Mouse (Mus musculus) thymus, postnatal 4 days (tissue): Measurements from ENCODE around the gene Mcf2l.

Experiments used
- DNase-seq: peaks from one replicate; pipeline ENCODE4 v3.0.0; 2021

Gene Mcf2l

DNA sequence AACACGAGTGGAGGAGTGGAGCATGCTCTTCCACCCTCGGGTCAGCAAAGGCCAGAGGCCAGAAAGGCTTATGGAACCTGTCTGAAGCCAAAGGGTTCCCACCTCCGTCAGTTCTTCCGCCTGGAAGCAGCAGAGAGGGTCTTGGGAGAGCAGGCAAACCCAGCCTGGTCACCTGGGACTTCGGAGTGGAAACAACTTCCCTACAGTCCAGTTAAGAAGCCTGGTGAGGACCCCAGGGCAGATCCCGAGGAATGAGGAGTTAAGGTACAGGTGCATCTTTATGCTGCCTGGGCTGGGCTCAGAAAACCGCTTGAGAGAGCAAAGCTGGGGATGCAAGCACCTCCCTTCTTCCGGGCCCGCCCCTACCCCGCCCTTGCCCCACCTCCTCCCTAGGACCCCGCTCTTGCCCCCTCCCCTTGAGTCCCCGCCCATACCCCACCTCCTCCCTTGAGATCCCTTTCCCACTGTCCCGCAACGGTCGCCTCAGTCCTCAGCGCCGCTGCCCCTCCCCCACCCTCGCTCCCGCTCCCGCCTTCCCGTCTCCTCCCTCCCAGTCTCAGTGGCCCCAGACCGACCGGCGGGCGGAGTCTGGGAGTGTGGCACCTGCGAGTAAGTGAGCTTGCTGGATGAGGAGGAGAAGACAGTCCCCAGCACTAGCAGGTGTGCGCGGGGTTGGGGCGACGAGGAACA is at the start of gene Mcf2l:
TSS of gene Mcf2l (plus strand) at position 450 of the 690 bp plus-strand sequence.
- peak; percentile 75 for DNase-seq

DNA sequence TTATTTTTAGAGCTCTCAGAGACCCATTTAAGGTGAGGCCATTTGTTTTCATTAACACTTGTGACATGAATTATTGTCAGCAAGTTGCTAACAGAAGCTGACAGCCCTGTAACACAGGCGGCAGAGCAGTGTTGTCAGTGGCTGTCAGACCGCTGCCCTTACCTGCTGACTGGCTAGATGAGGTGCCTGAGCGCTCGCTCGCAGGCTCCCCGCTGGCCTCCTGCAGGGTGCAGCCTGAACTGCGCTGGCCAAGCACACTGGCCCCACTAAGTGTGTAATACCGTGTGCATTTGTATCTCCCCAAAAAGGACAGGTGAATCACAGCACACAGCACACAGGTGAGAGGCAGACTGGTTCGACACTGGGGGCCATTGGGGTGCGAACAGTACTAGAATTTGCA is 49.0 kb upstream of the Mcf2l start:
- DNase-seq, result no peak

DNA sequence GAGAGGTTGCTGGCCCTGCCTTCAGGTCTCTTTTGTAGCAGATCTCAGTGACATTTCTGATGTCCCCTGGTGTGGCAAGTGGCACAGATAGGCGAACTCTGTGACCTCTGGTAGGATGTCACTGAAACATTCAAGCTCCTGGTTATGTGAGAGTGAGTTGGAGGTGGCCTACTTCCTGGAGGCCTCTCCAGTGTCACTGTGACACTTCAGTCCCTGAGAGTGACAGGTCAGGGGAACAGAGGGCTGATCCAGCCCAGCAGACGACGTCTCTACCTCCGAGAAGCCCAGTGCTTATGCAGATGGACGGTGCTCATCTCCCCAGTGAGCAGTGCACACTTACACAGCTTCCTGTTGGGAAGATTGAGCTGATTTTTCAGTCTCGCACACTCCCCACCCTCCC is 48.4 kb upstream of the Mcf2l start:
- DNase-seq, result no peak

DNA sequence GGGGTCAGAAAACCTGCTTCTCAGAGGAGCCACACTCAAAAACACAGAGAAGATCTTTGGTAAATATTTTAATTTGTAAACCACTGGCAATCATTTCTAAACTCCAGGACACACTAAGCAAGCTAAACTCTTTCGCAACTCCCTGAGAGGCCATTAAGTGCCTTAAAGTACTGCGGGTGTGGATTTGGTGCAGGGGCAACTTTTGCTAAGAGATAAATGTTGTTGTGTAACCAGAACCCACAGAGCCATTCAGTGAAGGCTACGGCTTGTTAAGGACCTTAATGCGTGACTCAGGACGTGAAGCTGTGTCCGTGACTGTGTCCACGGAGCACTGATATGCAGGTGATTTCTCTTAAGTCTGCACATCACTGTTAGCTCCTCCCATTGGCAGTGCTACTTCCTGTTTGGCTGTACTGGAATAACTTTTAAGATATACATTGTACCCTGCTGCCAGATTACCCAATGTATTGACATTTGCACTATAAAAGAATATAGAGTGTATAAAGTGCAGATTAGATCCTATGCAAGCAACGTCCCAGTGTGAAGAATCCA is 47.8 kb upstream of the Mcf2l start:
- DNase-seq, result no peak

DNA sequence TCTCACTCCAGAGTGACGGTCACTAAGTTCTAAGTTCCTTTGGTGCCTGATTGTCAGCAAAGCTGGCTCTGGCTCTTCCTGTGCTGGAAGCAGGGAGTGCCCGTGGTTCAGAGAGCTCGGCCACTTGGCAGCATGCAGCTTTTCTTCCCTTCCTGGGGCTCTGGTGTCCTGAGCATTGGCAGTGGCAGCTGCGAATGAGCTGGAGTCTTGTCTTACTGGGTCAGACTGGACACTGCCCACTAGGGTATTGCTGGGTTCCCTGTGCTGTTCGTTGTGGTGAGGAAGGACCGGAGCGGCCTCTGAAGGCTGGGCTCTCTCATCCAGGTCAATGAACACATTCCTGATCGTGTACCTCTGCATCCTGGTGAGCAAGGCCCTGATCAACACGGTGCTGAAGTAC is 46.5 kb upstream of the Mcf2l start:
- no peak for DNase-seq

DNA sequence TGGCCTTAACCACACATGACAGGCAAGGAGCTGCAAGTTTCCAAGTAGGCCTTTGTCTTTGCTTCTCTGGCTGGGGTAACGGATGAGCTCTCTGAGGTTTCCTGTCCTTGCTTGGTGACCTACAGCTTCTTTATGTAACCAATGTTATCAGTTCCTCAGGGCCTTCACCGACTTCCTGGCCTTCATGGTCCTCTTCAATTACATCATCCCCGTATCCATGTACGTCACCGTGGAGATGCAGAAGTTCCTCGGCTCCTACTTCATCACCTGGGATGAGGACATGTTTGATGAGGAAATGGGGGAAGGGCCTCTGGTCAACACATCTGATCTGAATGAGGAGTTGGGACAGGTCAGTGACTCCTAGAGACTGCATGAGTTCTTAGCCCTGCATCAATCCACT is 45.3 kb upstream of the Mcf2l start:
- DNase-seq, result no peak

DNA sequence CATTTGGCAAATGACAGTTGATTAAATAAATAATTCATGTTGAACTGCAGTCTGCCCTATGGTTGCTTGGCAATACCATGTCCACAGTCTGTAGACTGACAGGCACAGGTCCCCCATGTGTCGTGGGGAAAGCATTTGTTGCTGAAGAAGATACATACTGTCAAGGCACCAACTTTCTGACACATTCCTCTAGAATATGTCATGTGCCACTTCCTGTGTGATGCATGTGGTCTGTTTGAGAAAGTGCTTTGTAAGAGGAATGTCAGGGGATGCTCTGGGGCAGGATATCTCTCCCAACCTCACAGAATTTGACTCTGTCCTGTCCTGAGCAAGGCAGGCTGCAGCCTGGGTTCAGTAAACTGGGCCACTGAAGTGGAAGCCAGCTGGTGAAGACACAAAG is 44.2 kb upstream of the Mcf2l start:
- no peak for DNase-seq

DNA sequence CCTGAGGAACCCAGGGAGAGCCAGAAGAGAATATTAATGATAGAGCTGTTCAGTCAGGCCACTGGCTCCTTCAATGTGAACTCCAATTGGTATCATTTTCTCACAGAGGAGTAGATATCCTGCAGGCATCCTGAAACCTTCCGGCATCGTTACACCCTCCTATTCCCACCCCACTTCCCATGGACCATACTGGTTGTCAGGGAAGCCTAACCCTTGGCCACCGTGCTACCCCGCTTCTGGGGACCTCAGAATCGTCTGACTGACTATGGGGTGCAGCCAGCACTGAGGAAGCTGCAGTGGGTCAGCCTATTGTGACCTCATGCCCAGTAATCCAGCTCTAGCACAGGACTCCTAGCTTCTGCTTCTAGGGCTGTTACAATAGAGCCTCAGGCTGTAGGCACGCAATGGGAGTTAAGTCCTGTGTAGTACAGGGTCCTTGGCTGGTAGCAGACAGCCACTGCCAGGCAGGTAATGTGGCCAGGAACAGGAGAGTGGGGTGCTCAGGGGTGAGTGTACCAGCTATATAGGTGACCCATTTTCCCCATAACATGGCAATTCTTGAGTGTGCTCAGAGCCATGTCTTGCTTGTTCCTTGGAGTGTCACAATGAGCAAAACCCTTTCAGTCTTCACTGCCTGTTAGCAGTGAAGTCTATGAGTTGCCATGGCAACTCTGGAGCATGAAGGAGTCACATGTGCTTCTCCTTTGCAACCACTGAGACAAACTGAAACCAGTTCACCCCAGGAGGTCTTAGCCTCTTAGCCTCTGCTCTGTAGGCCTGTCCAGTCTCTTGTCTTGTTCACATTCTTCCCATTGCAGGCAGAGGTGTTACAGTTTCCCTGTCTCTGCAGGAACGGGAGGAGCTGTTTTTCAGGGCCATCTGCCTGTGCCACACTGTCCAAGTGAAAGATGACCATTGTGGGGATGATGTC is 41.7 kb upstream of the Mcf2l start:
- no peak for DNase-seq

DNA sequence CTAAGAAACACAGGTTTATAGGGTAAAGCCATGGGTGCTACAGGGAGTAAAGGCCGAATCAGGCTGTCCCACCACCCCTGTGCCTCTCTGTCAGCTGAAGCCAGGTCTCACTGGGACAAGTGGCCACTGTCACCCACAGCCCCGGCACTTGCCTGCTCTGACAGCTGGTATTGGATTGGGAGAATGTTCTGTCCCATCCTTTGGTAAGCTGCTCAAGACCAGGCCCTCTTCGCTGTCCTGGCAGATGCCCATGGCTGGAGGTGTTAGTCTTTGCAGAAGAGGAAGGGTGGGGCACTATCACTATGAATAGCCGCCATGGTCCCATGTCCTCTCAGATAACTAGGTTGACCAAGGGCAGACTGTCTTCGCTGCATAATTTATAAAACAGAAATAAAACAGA is 40.0 kb upstream of the Mcf2l start:
- DNase-seq, result no peak

DNA sequence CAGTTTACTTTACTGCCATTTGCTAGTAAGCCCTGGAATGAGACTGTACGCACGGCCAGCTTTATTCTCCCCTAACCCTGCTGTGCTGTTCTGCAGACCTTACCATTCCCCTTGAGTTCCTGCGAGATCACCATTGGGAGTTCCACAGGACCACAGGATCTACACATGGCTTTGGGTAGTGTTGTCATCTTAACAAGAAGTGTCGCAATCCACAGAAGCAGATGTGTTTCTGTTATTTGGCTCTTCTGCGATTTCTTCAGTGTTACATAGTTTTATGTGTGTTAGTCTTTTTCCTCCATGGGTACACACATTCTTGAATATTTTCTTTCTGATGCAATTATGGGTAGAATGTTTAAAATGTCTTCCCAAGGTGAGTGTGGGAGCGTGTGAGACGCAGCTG is 32.8 kb upstream of the Mcf2l start:
- no peak for DNase-seq

DNA sequence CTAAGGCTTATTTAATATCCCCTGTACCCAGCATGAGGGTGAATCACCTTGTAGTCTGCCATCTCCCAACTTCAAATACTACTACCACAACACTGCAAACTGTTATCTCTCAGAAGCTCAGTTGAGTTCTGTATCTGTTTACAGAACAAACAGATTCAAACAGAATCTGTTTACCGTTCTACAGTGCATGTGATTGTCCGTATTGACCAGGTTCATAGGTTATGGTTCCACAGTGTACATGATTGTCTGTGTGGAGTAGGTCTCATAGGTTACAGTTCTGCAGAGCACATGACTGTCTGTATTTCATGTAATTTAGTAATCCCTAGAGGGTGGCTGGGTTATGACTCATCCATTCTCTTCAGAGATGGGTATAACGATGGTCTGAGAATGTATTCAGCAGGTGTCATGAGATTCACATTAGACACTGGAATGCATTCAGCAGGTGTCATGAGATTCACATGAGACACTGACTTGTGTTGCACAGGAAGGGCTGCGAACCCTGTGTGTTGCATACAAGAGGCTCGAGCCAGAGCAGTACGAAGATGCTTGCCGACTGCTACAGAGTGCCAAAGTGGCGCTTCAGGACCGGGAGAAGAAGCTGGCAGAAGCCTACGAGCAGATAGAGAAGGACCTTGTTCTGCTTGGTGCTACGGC is 31.1 kb upstream of the Mcf2l start:
- no peak for DNase-seq

DNA sequence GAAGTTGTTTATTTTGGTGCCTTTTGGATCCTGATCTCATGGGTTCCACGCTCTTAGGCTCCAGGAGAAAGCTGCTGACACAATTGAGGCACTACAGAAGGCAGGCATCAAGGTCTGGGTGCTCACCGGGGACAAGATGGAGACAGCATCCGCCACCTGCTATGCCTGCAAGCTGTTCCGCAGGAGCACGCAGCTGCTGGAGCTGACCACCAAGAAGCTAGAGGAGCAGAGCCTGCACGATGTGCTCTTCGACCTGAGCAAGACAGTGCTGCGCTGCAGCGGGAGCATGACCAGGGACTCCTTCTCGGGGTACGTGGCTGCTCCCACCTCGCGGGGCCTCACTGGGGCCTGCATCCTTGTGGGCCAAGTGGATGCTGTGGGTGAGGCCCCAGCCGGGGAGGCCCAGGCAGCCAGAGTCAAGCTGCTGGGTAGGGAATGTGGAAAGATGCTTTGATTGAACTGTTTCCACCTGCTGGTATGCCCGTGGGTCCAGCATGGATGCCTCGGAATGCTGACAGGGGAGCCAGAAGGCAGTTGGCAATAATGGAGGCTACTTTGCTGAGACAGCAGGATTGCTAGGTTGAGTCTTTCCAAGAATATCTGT is 29.2 kb upstream of the Mcf2l start:
- DNase-seq, result no peak

DNA sequence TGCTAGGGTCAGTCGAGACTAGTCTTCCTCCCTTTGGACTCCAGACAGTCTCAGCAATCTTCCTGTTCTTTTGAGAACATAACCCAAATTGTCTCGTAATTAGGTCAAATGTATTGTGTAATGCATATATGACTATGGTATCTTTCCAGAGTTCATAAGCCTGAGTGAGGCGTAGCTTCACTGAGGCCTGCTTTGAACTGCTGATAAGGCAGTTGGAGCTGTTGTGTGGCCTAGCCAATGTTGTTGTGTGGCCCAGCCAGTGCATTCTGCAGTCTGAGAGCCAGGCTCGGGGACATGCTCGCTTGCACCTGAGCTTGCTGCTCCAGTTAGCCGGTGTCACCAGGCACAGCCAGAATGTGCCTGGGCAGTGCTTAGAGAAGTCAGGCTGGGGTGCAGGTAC is 27.2 kb upstream of the Mcf2l start:
- DNase-seq, result no peak

DNA sequence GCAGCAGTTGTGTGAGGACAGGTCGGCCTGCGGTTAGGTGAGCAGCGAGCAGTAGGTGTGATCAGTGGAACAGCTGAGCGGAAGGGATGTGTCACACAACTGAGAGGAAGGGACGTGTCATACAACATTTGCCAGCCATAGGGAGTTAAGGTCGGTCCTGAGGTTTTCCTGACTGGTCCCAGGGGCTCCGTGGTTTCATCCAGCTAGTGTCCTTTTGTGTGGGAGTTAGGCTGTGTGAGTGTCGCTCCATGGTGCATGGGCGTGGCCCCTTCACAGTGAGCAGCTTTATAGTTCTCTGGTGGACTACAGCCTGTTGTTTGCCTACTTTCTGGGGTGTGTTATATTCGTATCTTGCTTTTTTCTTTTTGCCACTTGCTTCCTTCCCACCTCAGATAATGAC is 22.4 kb upstream of the Mcf2l start:
- no peak for DNase-seq

DNA sequence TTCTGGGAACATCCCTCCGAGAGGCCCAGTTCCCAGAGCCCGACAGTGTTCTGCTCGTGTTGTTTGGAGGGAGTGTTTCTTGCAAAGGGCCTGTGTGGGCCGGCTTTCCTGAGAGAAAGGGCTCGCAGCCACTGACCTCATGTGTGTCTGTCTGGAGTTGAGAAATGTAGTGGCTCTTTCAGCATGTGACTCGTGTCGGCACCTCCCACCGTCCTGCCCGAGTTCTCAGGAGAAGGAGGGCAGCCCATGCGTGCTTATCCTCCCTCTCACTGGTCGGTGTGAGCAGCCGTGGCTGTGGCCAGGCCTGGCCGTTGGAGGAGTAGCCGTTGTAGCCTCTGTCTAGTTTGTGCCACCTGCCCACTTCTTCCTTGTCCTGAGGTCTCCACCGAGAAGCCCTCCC is 17.6 kb upstream of the Mcf2l start:
- DNase-seq, result no peak

DNA sequence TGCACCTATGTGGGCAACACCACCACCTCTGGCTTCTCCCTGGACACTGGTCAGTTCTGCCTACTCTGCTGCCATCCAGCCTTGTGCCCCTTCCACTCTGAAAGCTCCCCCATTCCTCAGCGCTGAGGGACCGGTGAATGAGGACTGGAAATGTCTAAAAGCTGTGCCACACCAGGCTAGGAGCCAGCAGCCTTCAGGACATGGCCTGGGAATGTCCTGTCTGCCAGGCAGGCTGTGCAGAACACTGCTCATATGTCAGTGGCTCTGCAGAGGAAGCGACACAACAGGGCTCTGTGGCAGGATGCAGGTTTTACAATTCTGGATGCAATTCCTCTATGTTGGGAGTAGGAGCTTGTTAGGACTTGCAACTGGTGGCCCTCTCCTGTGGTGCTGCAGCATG is 10.5 kb upstream of the Mcf2l start:
- DNase-seq, result no peak

DNA sequence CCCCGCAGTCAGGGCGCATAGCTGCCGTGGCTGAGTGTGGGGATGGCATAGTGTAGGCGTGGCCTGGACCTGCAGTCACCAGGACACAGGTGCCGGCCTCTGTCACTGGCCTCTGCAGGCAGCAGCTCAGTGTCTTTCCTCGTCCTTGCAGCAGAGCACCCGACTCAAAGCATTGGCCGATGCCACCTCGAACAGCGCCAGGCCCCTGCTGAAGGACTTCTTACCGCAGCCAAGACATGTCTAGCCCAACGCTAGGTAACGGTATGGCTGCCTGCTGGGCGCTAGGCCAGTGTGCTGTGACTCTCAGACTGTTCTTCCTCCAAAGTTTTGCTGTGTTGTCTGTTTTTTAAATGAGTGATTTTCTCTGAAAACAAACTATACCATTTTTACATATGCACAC is 10.0 kb upstream of the Mcf2l start:
- DNase-seq, result no peak

DNA sequence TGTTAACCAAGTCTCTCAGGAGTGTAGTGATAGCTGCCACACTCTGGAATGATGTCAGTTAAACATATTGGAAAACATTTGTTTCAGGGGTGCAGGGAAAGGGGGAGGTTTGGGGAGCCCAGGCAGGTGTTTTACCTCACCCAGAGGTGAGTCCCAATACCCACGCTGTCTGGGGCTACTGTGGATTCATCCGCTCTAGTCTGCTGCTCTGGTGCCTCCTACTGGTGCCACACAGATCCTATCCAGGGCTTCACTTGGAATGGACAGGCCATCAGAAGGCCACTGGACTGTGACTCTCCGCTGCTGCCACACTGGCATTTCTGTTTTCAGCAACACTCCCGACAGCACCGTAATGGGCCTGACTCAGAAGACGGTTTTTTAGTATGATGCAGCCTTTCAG is 7.8 kb upstream of the Mcf2l start:
- no peak for DNase-seq

DNA sequence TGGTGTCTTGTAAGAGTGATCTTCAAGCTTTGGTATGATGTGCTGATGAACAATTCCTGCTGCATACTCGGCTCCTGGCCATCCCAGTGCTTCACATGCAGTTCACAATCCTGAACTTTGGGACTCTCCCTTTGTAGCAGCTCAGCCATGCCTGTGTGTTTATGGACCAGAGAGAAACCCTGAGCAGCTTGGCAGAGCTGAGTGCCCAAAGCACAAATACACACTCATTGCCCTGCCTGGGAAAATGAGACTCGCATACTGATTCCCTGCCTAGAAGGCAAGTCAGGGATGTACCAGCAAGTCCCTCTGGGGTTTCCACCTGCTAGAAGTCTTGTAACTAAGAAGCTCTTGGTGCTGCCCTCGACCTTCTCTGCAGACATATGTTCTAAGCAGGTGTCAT is 3.9 kb upstream of the Mcf2l start:
- no peak for DNase-seq

DNA sequence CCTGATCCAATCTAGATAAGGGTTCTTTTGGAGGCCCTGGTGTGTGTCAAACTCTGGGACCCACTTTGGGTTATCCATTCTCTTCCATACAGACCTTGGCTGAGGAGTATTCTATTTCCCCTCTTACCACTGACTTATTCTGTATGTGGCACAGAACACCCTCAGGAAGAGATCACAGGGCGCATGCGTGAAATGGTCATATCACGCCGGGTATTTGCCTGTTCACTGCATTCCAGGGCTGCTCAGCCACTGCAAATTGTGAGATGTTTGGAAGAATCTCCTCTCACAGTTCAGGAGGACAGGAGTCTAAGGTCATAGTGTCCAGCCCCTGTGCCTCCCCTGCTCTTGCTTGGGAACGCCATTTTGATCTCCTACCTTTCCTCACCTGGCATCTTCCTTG is 3.0 kb upstream of the Mcf2l start:
- DNase-seq, result no peak

DNA sequence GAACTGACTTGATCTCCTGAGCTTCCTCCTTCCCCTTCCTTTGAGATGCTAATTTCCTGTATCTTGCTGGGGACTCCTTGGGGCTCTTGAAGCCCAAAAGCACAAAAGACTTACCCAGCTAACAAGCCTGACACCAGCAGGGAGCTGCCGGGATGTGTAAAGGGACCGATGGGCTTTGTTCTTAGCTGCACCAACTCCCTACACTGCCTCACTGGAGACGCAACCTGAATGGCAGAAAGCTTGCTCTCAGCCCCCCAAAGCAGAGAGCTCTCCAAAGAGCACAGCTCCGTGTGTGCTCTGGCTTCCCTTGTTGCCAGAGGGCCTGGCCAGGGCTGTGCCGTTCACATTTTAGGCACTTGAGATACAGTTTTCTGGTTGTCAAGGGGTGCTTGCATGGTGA is 2.1 kb upstream of the Mcf2l start:
- no peak for DNase-seq

DNA sequence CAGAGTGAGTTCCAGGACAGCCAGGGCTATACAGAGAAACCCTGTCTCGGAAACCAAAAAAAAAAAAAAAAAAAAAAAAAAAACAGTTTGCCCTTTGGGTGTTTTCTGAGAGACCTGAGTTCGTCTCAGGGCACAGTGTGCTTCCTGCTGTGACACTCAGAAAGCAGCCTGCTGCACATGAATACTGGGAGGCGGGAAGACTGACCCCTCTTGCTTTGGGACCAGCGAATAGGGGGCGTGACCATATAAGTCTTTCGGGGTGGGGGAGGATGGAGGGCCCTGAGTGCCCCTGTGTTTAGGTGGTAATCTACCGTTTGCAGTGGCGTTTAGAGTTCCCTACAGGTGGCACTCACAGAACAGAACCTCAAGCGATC is 636 bp upstream of the Mcf2l start:
- DNase-seq, result no peak

DNA sequence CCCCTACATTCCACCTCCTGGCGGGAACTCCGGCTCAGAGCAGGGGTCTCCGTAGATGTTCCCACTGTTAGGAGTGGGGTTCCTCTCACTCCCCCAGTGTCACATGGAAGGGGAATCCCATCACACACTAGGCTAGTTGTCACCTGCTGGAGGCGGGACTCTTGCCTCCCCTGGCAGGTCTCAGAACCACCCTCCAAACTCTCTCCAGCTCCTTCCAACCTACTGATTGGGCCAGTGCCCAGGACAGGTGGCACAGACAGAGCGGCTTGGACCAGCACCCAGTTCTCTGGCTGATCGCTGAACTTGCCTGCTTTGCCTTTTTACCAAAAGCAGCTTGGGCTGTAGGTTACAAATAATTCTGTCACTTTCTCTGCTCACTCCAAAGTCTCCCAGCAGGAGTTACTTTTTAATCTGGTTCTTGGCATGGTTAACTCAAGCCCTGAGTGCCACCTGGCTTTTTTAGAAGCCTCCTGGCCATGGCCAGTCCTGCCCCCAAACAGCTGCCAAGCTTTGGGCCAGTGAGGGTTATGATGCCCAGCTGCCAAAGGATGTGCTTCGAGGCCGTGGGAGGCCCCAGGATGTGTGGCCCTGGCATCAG is 687 bp downstream of the Mcf2l start:
- peak; percentile 35 for DNase-seq
